Mouse (Mus musculus) midbrain, embryonic 11.5 days (tissue): ENCODE measurements around the gene Dennd6b. TPM values are rescaled to one million over a fixed set of nuclear protein-coding genes. Genes with fewer than 3 reads are reported as not detected.

Experiments
- ATAC-seq: fragments of 200-750 bp; cut with Nextera tagmentation; 2 replicates; pipeline ENCODE4 v1.8.0; 2017; ENCODE audit warnings: moderate TSS enrichment, moderate library complexity; ENCODE audit not compliant: low FRiP score
- DNase-seq: peaks from one replicate; pipeline ENCODE4 v3.0.0; 2015; ENCODE audit warnings: low spot score; ENCODE audit errors: missing footprints
- H3K27ac ChIP-seq: fragments of 300-500 bp; sonication (generic); 2 replicates; pipeline ENCODE4 v1.5.1; 2014; ENCODE audit warnings: low read depth, low read length
- H3K27me3 ChIP-seq: fragments of 300-500 bp; sonication (generic); 2 replicates; pipeline ENCODE4 v1.6.1; 2014; ENCODE audit warnings: mild to moderate bottlenecking, low read length, moderate library complexity, mixed read lengths; ENCODE audit not compliant: control insufficient read depth, insufficient read depth
- H3K36me3 ChIP-seq: fragments of 300-500 bp; sonication (generic); 2 replicates; pipeline ENCODE4 v1.6.1; 2014; ENCODE audit warnings: mild to moderate bottlenecking, low read length, moderate library complexity, mixed read lengths; ENCODE audit not compliant: control insufficient read depth, insufficient read depth
- H3K4me1 ChIP-seq: fragments of 300-500 bp; sonication (generic); 2 replicates; pipeline ENCODE4 v1.6.1; 2014; ENCODE audit warnings: low read length; ENCODE audit not compliant: control insufficient read depth, insufficient read depth
- H3K4me2 ChIP-seq: fragments of 300-500 bp; sonication (generic); 2 replicates; pipeline ENCODE4 v1.6.1; 2014; ENCODE audit warnings: mild to moderate bottlenecking, moderate library complexity
- H3K4me3 ChIP-seq: fragments of 300-500 bp; sonication (generic); 2 replicates; pipeline ENCODE4 v1.5.1; 2014; ENCODE audit warnings: low read depth, low read length
- H3K9ac ChIP-seq: fragments of 300-500 bp; sonication (generic); 2 replicates; pipeline ENCODE4 v1.6.1; 2014; ENCODE audit warnings: low read length
- H3K9me3 ChIP-seq: fragments of 300-500 bp; sonication (generic); 2 replicates; pipeline ENCODE4 v1.6.1; 2016; ENCODE audit warnings: low read length; ENCODE audit not compliant: control insufficient read depth
- WGBS: fragments of 180-500 bp; shearing (Covaris S2); extraction: QIAGEN DNeasy Blood & Tissue Kit; methylation state at CpG from one replicate; pipeline ENCODE4 v1.1.7; 2014; 5-methylcytosine and 5-hydroxymethylcytosine counted together
- polyA plus RNA-seq: library from polyadenylated mRNA; unstranded; fragments of >200 nt; fragmentation: Nextera tagmentation; extraction: Ambion mirVana; gene quantifications from 2 replicates; pipeline ENCODE4 v1.2.1, GENCODE M21; 2014

The Dennd6b gene
- polyA plus RNA-seq, 1 experiment from 2014 or later = 26.6 TPM

GRCm38 (mm10) chr15:89171526-89172051, 24.7 kb downstream of the Dennd6b start:
- WGBS = 90% methylated on average over 5 of the region's 5 CpGs
- peaks cover 49% of the 10 kb centered on the region for H3K4me1 ChIP-seq

GRCm38 (mm10) chr15:89170102-89170501, 26.2 kb downstream of the Dennd6b start:
- WGBS = 66% methylated on average over 3 of the region's 3 CpGs
- Histone ChIP-seq H3K9me3 (no peaks in the 10 kb centered on the region), H3K4me1 (peaks cover 42% of the 10 kb centered on the region), H3K27me3 (no peaks in the 10 kb centered on the region), H3K4me2 (no peak overlapping the region), H3K9ac (0 out of 2 replicates have a peak overlapping the region, but pooled peaks have one; percentile 5), H3K36me3 (peaks cover 28% of the 10 kb centered on the region), H3K27ac (no peak overlapping the region), H3K4me3 (no peak overlapping the region)
- ATAC-seq = no peak
- DNase-seq = no peak

More at GRCm38 (mm10) chr15:89171526-89172051, 24.7 kb downstream of the Dennd6b start:
- H3K9ac ChIP-seq = no peak overlapping the region
- no peak overlapping the region for H3K4me3 ChIP-seq
- DNase-seq (peak; percentile 82), ATAC-seq (no peak)
- H3K9me3 ChIP-seq = no peaks in the 10 kb centered on the region
- peaks cover 18% of the 10 kb centered on the region for H3K36me3 ChIP-seq
- no peak overlapping the region for H3K4me2 ChIP-seq
- no peak overlapping the region for H3K27ac ChIP-seq
- no peaks in the 10 kb centered on the region for H3K27me3 ChIP-seq

- peak; percentile 38; the same call in 1 of the 2 replicates for ATAC-seq
- 7% methylated on average over 10 of the region's 10 CpGs for WGBS
- no peak overlapping the region for H3K4me3 ChIP-seq
These were observed 26.9 kb downstream of the Dennd6b start for GRCm38 (mm10) chr15:89169431-89169830.

GRCm38 (mm10) chr15:89168922-89169321, 27.4 kb downstream of the Dennd6b start:
- H3K4me1 ChIP-seq = peaks cover 31% of the 10 kb centered on the region
- H3K4me2 ChIP-seq = no peak overlapping the region
- ATAC-seq (no peak), DNase-seq (no peak)
- WGBS = 67% methylated on average over 10 of the region's 10 CpGs
- no peak overlapping the region for H3K9ac ChIP-seq
- H3K27me3 ChIP-seq = no peaks in the 10 kb centered on the region
- no peak overlapping the region for H3K4me3 ChIP-seq
- peaks cover 32% of the 10 kb centered on the region for H3K36me3 ChIP-seq
- no peaks in the 10 kb centered on the region for H3K9me3 ChIP-seq
- H3K27ac ChIP-seq = no peak overlapping the region

More at GRCm38 (mm10) chr15:89169431-89169830, 26.9 kb downstream of the Dennd6b start:
- Histone ChIP-seq H3K4me2 (no peak overlapping the region), H3K4me1 (peaks cover 36% of the 10 kb centered on the region), H3K9ac (0 out of 2 replicates have a peak overlapping the region, but pooled peaks have one; percentile 5), H3K27ac (no peak overlapping the region), H3K36me3 (peaks cover 28% of the 10 kb centered on the region), H3K9me3 (no peaks in the 10 kb centered on the region), H3K27me3 (no peaks in the 10 kb centered on the region)
- DNase-seq = peak; percentile 93

- H3K9me3 ChIP-seq = no peaks in the 10 kb centered on the region
- H3K9ac ChIP-seq = no peak overlapping the region
- peaks cover 13% of the 10 kb centered on the region for H3K4me1 ChIP-seq
- ATAC-seq (no peak), DNase-seq (no peak)
- H3K4me3 ChIP-seq = no peak overlapping the region
- no peak overlapping the region for H3K4me2 ChIP-seq
- H3K27me3 ChIP-seq = no peaks in the 10 kb centered on the region
- no peak overlapping the region for H3K27ac ChIP-seq
- peaks cover 56% of the 10 kb centered on the region for H3K36me3 ChIP-seq
- WGBS = 93% methylated on average over 12 of the region's 12 CpGs
These were observed 30.8 kb downstream of the Dennd6b start for GRCm38 (mm10) chr15:89165478-89165877.

- Histone ChIP-seq H3K36me3 (peaks cover 60% of the 10 kb centered on the region), H3K4me3 (no peak overlapping the region), H3K9me3 (no peaks in the 10 kb centered on the region), H3K4me1 (no peaks in the 10 kb centered on the region), H3K9ac (no peak overlapping the region), H3K4me2 (no peak overlapping the region), H3K27me3 (no peaks in the 10 kb centered on the region), H3K27ac (no peak overlapping the region)
- no peak for ATAC-seq
- DNase-seq = peak; percentile 78
- 90% methylated on average over 9 of the region's 9 CpGs for WGBS
These were observed 34.9 kb downstream of the Dennd6b start for GRCm38 (mm10) chr15:89161397-89161796.

- Histone ChIP-seq H3K36me3 (peaks cover 54% of the 10 kb centered on the region), H3K4me3 (no peak overlapping the region), H3K4me2 (no peak overlapping the region), H3K27ac (no peak overlapping the region), H3K9ac (no peak overlapping the region), H3K9me3 (no peaks in the 10 kb centered on the region), H3K27me3 (no peaks in the 10 kb centered on the region), H3K4me1 (no peaks in the 10 kb centered on the region)
- 94% methylated on average over 16 of the region's 16 CpGs for WGBS
- ATAC-seq (no peak), DNase-seq (peak; percentile 84)
These were observed 37.8 kb downstream of the Dennd6b start for GRCm38 (mm10) chr15:89158516-89158915.

GRCm38 (mm10) chr15:89157954-89158353, 38.3 kb downstream of the Dennd6b start:
- H3K9ac ChIP-seq = no peak overlapping the region
- peaks cover 51% of the 10 kb centered on the region for H3K36me3 ChIP-seq
- ATAC-seq (peak; percentile 48; the same call in 1 of the 2 replicates), DNase-seq (peak; percentile 94)
- no peak overlapping the region for H3K27ac ChIP-seq
- no peaks in the 10 kb centered on the region for H3K9me3 ChIP-seq
- WGBS = 70% methylated on average over 7 of the region's 7 CpGs
- H3K27me3 ChIP-seq = no peaks in the 10 kb centered on the region
- H3K4me1 ChIP-seq = peaks cover under 1% of the 10 kb centered on the region; the same call in 1 of the 2 replicates
- H3K4me2 ChIP-seq = no peak overlapping the region
- H3K4me3 ChIP-seq = no peak overlapping the region

- Histone ChIP-seq H3K27ac (peak overlapping the region; percentile 76), H3K36me3 (peaks cover 17% of the 10 kb centered on the region), H3K27me3 (peaks cover 4% of the 10 kb centered on the region; the same call in 1 of the 2 replicates), H3K4me3 (no peak overlapping the region), H3K9ac (peak overlapping the region; percentile 42; the same call in 1 of the 2 replicates), H3K9me3 (no peaks in the 10 kb centered on the region), H3K4me2 (peak overlapping the region; percentile 23), H3K4me1 (peaks cover 36% of the 10 kb centered on the region)
- ATAC-seq (peak; percentile 83), DNase-seq (peak; percentile 94)
These were observed 44.0 kb downstream of the Dennd6b start for GRCm38 (mm10) chr15:89152312-89152711.
